Mouse (Mus musculus) kidney, adult 9 months (tissue): Measurements from ENCODE around the gene Kcna4.

Experiments used
- DNase-seq: peaks from one replicate; pipeline ENCODE4 v3.0.0; 2022

Kcna4 gene

GRCm38 (mm10) chr2:107289990-107290696 lies at the start of gene Kcna4:
Gene Kcna4, plus strand, starts transcription at chr2:107290639.
- DNase-seq, result peak; percentile 2

GRCm38 (mm10) chr2:107258091-107258490 lies 32.3 kb upstream of the Kcna4 start:
- DNase-seq, result no peak

- no peak for DNase-seq
Observed at GRCm38 (mm10) chr2:107266251-107266650, 24.2 kb upstream of the Kcna4 start.

- DNase-seq, result no peak
Observed at GRCm38 (mm10) chr2:107270050-107270449, 20.4 kb upstream of the Kcna4 start.

GRCm38 (mm10) chr2:107290697-107291019 lies 219 bp downstream of the Kcna4 start:
- DNase-seq, result no peak

- no peak for DNase-seq
Observed at GRCm38 (mm10) chr2:107291142-107291541, 703 bp downstream of the Kcna4 start.

GRCm38 (mm10) chr2:107294521-107294920 lies 4.1 kb downstream of the Kcna4 start:
- no peak for DNase-seq

- no peak for DNase-seq
Observed at GRCm38 (mm10) chr2:107301886-107302285, 11.4 kb downstream of the Kcna4 start.

GRCm38 (mm10) chr2:107304707-107305106 lies 14.3 kb downstream of the Kcna4 start:
- no peak for DNase-seq

- DNase-seq, result no peak
Observed at GRCm38 (mm10) chr2:107306077-107306476, 15.6 kb downstream of the Kcna4 start.

- DNase-seq, result no peak
Observed at GRCm38 (mm10) chr2:107318636-107319035, 28.2 kb downstream of the Kcna4 start.

GRCm38 (mm10) chr2:107321596-107322226 lies 31.3 kb downstream of the Kcna4 start:
- no peak for DNase-seq

GRCm38 (mm10) chr2:107324090-107324489 lies 33.7 kb downstream of the Kcna4 start:
- no peak for DNase-seq

- DNase-seq, result no peak
Observed at GRCm38 (mm10) chr2:107327276-107327675, 36.8 kb downstream of the Kcna4 start.

GRCm38 (mm10) chr2:107341291-107341690 lies 50.9 kb downstream of the Kcna4 start:
- no peak for DNase-seq

GRCm38 (mm10) chr2:107344807-107345206 lies 54.4 kb downstream of the Kcna4 start:
- DNase-seq, result no peak

- DNase-seq, result no peak
Observed at GRCm38 (mm10) chr2:107345299-107345698, 54.9 kb downstream of the Kcna4 start.
